ENCODE assay signal across 15 mouse cellular contexts in genomic region chr9:53022096-53022495, GRCm38 (mm10).
"Had no signal": no experiment of that assay in that cellular context is flagged by ENCODE, and none has a peak within 500 bp of the region (broad histone marks: within the 10 kb centered on the region; RNA-seq: fewer than 3 reads in every experiment).

No protein-coding gene starts in this region.

- H3K4me3 ChIP-seq: megakaryocyte, embryonic 14.5 days; midbrain, embryonic 13.5 days; midbrain, embryonic 15.5 days; neural tube, embryonic 12.5 days; stomach, embryonic 15.5 days had no signal

- H3K9me3 ChIP-seq: midbrain, embryonic 13.5 days; midbrain, embryonic 15.5 days; neural tube, embryonic 12.5 days; stomach, embryonic 15.5 days had no signal

- H3K36me3 ChIP-seq: midbrain, embryonic 13.5 days; midbrain, embryonic 15.5 days; neural tube, embryonic 12.5 days; stomach, embryonic 15.5 days had no signal

- H3K27ac ChIP-seq: midbrain, embryonic 13.5 days; midbrain, embryonic 15.5 days; neural tube, embryonic 12.5 days; stomach, embryonic 15.5 days; stomach, postnatal 0 days had no signal

- ATAC-seq: midbrain, embryonic 13.5 days; midbrain, embryonic 15.5 days had no signal

- H3K4me2 ChIP-seq: lung, embryonic 14.5 days; midbrain, embryonic 11.5 days; midbrain, embryonic 13.5 days; midbrain, embryonic 15.5 days; neural tube, embryonic 12.5 days; stomach, embryonic 15.5 days had no signal

- H3K4me1 ChIP-seq: megakaryocyte, embryonic 14.5 days; midbrain, embryonic 13.5 days; midbrain, embryonic 15.5 days; neural tube, embryonic 12.5 days; stomach, embryonic 15.5 days had no signal

- H3K9ac ChIP-seq: lung, embryonic 14.5 days; midbrain, embryonic 13.5 days; midbrain, embryonic 15.5 days; neural tube, embryonic 12.5 days; stomach, embryonic 15.5 days had no signal

- DNase-seq: lung, adult 18-20 months; lung, embryonic 14.5 days; lung, postnatal 10 days; lung, postnatal 4 days; right cerebral cortex, postnatal 14 days; thymus, adult 2 months; thymus, postnatal 25 days; thymus, postnatal 4 days had no signal

- H3K27me3 ChIP-seq: midbrain, embryonic 13.5 days; midbrain, embryonic 15.5 days; neural tube, embryonic 12.5 days; stomach, embryonic 15.5 days had no signal
